Mouse (Mus musculus) common myeloid progenitor, adult 5-6 weeks (primary cell): Measurements from ENCODE around the gene 9130213A22Rik. TPM values are rescaled to one million over a fixed set of nuclear protein-coding genes. Genes with fewer than 3 reads are reported as not detected.
A peak's percentile ranks its signal among the peaks of the same experiment; 100 is the strongest.
"Not testable (repeated sequence)": the region's sequence is repeated elsewhere in the genome, so short reads cannot be mapped to it uniquely, and the experiment has no call there.

Source experiments
- ATAC-seq: replicated peaks from 2 replicates; pipeline ENCODE4 v1.8.0; 2016; ENCODE audit warnings: low read depth, mild to moderate bottlenecking, moderate TSS enrichment, inconsistent platforms; ENCODE audit not compliant: poor library complexity, severe bottlenecking
- total RNA-seq: library from RNA; stranded (forward); fragments of 200-1000, 187-1606 nt; gene quantifications from 2 replicates; pipeline ENCODE4 v1.2.3, GENCODE M21; 2017

9130213A22Rik gene
- total RNA-seq, 1 experiment from 2014 or later, result not detected

GRCm38 (mm10) chr11:69095511-69096231 lies 26.7 kb downstream of the 9130213A22Rik start:
- ATAC-seq, result no peak

GRCm38 (mm10) chr11:69094697-69095429 lies 27.5 kb downstream of the 9130213A22Rik start, which contains the start of gene Per1:
Per1 (plus strand) TSS chr11:69095217.
- peak; percentile 64 for ATAC-seq

GRCm38 (mm10) chr11:69093856-69094255 lies 28.5 kb downstream of the 9130213A22Rik start:
- not testable (repeated sequence) for ATAC-seq

GRCm38 (mm10) chr11:69092871-69093270 lies 29.5 kb downstream of the 9130213A22Rik start:
- no peak for ATAC-seq

- no peak for ATAC-seq
Observed at GRCm38 (mm10) chr11:69092386-69092751, 30.0 kb downstream of the 9130213A22Rik start.

- ATAC-seq, result no peak
Observed at GRCm38 (mm10) chr11:69091566-69092385, 30.6 kb downstream of the 9130213A22Rik start.

GRCm38 (mm10) chr11:69090367-69090766 lies 32.0 kb downstream of the 9130213A22Rik start:
- ATAC-seq, result no peak

- no peak for ATAC-seq
Observed at GRCm38 (mm10) chr11:69089616-69090290, 32.6 kb downstream of the 9130213A22Rik start.

- ATAC-seq, result no peak
Observed at GRCm38 (mm10) chr11:69088856-69089615, 33.4 kb downstream of the 9130213A22Rik start.

- ATAC-seq, result peak; percentile 67
Observed at GRCm38 (mm10) chr11:69088103-69088855, 34.1 kb downstream of the 9130213A22Rik start, which contains the start of gene Vamp2. Vamp2 (plus strand) TSS chr11:69088490.

GRCm38 (mm10) chr11:69087597-69087996 lies 34.8 kb downstream of the 9130213A22Rik start:
- no peak for ATAC-seq

- ATAC-seq, result no peak
Observed at GRCm38 (mm10) chr11:69087082-69087481, 35.3 kb downstream of the 9130213A22Rik start.

GRCm38 (mm10) chr11:69086390-69086789 lies 36.0 kb downstream of the 9130213A22Rik start:
- no peak for ATAC-seq

- ATAC-seq, result no peak
Observed at GRCm38 (mm10) chr11:69085608-69086007, 36.8 kb downstream of the 9130213A22Rik start.

- no peak for ATAC-seq
Observed at GRCm38 (mm10) chr11:69081613-69082012, 40.8 kb downstream of the 9130213A22Rik start.

GRCm38 (mm10) chr11:69080855-69081222 lies 41.5 kb downstream of the 9130213A22Rik start:
- no peak for ATAC-seq

GRCm38 (mm10) chr11:69080102-69080854 lies 42.1 kb downstream of the 9130213A22Rik start:
- ATAC-seq, result no peak
